Mouse (Mus musculus): ENCODE measurements around the gene Gm8108. TPM values are rescaled to one million over a fixed set of nuclear protein-coding genes. Genes with fewer than 3 reads are reported as not detected.

The Gm8108 gene
- not detected for total RNA-seq (2023)

GRCm38 (mm10) chr14:4110426-4110825, at the start of gene Gm8108:
Gene Gm8108 (plus strand): TSS chr14:4110526.

GRCm38 (mm10) chr14:4083820-4084219, 26.5 kb upstream of the Gm8108 start, which contains the start of gene Gm3115:
Gene Gm3115 (plus strand): TSS chr14:4084120.

DNA sequence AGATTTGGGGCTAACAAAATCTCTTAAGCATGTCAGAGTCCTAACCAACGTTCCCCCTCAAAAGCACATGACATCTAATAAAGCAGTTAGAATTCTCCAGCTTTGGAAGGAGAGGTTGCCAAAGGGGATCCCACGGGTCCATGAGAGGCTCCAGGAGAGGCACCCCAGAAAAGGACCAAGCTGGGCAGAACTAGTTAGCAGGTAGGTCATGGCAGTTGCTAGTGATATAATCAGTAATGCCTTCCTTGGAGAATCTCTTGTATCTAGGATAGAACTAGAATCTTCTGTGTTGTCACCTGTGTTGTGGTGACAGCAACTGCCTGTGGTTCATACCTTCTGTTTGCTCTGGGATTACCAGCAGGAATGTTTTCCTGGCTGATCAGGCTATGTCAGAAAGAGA, 54.4 kb downstream of the Gm8108 start, which contains the start of gene Gm3127:
Gene Gm3127 (plus strand): TSS at position 301 of the 400 bp plus-strand sequence.

Other genes starting within 250 kb of the Gm8108 start
- not detected for gene Gm2916, start 226.4 kb upstream of the Gm8108 start, total RNA-seq (2023)
- gene Gm3029, start 178.8 kb upstream of the Gm8108 start, total RNA-seq (2023) = not detected
- gene Gm3095, start 147.0 kb upstream of the Gm8108 start, total RNA-seq (2023) = not detected
- gene Gm3099, start 112.1 kb upstream of the Gm8108 start, total RNA-seq (2023) = not detected
- gene Gm5796, start 86.6 kb upstream of the Gm8108 start, total RNA-seq (2023) = not detected
- gene Gm3115, start 26.4 kb upstream of the Gm8108 start, total RNA-seq (2023) = not detected
- gene Gm3127, start 54.5 kb downstream of the Gm8108 start, total RNA-seq (2023) = not detected
- gene Gm2974, start 72.0 kb downstream of the Gm8108 start, total RNA-seq (2023) = not detected
- gene Gm3138, start 139.1 kb downstream of the Gm8108 start, total RNA-seq (2023) = not detected
- gene Gm3149, start 206.8 kb downstream of the Gm8108 start, total RNA-seq (2023) = not detected
- gene 2610042L04Rik, start 224.2 kb downstream of the Gm8108 start, total RNA-seq (2023) = not detected